Mouse (Mus musculus) fat pad, adult 2 months (tissue): Measurements from ENCODE around the gene Mpig6b.

Experiments
- DNase-seq: peaks from one replicate; pipeline ENCODE4 v3.0.0-alpha.2; 2011; ENCODE audit warnings: low read depth, low spot score; ENCODE audit errors: extremely low read depth

Mpig6b gene

DNA sequence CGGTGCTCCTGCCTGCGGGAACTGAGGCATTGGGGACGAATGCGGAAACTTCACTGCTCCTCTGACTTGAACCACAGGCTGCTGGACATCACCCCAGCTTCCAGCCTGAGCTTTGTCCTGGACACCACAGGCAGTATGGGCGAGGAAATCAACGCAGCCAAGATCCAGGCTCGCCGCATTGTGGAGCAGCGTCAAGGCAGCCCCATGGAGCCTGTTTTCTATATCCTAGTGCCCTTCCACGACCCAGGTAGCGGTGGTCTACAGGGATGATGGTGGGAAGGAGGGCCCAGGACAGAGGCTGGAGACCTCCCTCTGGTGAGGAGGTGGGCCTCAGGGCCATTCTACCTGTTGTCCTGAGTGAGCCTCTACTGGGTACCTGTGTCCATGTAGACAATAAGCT is 46.1 kb downstream of the Mpig6b start:
- no peak for DNase-seq

DNA sequence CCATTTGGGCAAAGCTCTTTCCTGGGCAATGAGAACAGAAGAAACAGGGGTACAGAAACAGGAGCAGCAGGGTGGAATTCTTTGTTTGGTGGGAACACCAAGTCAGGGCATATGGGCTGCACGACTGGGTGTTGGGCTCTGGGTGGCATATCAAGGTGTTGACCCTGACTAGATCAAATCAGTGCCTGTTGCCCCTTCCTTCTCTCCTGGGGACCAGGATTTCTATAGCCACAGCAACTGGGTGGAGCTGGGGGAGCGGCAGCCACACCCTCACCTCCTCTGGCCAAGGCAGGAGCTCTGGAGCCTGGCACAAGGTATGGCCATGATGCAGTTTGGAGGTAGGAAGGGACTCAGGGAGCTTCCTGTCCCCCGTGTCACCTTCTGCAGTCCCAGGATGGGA is 47.8 kb downstream of the Mpig6b start:
- DNase-seq: no peak

DNA sequence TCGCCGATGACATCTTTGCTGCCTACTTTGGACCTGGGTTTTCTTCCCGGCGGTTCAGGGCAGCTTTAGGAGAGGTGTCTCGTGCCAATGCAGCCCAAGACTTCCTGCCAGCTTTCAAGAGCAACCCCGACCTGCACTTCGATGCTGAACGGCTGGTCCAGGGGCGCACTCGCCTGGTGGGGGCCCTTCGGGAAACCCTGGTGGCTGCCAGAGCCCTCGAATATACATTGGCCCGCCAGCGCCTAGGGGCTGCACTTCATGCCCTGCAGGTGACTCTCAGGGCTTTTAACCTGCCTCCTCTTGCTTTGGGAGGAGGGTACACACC is 48.3 kb downstream of the Mpig6b start:
- no peak for DNase-seq

DNA sequence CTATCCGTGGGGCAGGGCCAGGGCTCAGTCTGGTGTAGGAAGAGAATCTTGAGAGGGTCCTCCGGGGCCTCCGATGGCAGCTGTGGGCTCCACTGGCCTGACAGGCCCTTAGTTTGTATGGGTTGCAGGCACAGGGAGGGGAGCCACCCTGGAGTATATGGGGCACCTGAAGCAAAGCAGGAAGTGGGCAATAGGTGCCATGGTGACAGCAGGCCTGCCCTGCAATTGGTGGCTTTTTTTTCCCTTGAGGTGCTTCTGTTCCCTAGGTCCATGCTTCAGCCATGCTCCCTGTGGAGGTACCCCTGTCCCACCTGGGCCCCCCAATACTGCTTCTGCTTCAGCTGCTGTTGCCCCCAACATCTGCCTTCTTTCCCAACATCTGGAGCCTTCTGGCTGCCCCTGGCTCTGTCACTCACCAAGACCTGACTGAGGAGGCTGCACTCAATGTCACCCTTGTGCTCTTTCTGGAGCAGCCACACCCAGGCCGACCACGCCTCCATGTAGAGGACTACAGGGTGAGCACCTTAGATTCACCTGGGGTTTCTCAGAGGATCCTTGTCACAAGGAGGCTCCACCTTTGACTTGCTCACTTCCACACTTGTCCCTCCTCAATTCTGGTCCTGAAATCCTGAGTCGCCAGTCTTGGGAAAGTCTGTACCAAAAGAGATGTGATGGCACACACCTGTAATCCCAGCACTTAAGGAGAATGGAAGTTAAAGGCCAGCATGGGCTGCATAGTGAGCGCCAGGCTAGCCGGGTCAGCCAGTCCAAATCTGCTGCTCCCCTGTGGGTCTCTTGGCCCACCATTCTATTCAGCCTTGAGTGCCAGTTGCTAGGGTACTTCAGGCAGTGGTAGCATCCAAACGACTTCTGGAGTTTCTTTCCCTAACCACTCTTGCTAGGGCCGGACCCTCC is 48.9 kb downstream of the Mpig6b start:
- no peak for DNase-seq

DNA sequence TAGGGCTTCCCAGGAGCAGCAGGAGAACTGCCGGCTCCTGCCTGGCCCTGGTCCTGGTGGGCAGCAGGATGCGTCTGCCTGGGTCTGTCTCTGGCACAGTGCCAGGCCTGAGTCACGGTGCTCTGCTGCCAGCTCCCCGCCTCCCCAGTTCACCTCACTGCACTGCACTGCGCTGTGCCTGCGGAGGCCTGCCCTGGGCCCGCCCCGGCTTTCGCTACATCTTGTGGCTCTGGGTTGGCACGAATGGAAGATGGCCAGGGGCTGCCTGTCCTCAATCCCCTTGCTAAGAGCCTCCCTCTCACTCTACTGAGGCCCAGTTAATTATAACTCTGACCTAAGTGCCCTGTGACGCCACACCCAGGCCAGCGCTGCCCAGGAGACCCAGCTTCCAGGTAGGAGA is 49.6 kb downstream of the Mpig6b start, which contains the start of gene Vwa7:
Gene Vwa7, plus strand, starts transcription at position 204 of the 400 bp plus-strand sequence.
- DNase-seq: no peak

DNA sequence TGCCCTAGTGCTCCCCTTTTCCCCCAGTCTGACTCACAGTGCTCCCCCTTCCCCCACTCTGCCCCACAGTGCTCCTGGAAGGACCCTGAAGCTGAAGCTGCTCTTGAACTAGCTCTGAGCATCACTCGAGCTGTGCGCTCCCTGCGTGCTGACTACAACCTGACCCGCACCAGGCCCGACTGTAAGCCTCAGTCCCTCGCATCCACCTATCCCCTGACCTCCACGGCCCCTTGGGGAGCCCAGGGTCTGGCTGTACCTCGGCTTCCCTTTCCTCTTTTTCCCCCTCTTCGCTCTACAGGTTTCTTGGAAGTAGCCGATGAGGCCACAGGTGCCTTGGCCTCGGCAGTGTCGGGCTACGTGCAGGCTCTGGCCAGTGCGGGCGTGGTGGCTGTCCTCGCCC is 50.7 kb downstream of the Mpig6b start:
- DNase-seq: no peak

DNA sequence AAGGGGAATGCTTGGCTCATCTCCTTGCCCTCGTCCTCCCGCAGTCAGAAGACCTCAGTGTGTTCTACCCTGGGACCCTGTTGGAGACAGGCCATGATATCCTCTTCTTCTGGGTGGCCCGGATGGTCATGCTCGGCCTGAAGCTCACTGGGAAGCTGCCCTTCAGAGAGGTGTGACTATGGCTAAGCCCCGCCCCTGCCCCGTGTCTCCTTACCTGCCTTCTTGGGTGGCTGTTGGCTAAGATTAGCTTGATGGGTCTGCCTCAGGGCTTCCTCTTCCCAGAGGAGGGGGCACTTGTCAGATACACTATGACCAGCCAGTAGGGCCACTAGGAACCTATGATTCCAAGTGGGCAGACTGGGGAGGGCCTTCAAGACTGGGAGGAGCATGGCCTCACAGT is 52.8 kb downstream of the Mpig6b start:
- no peak for DNase-seq
